Mouse (Mus musculus) erythroblast, embryonic 14.5 days (primary cell): ENCODE measurements around the gene Vwa2. TPM values are rescaled to one million over a fixed set of nuclear protein-coding genes. Genes with fewer than 3 reads are reported as not detected.

ENCODE experiments used
- H3K27me3 ChIP-seq: 2 replicates; pipeline ENCODE4 v1.6.1; 2012; ENCODE audit warnings: inconsistent platforms; ENCODE audit not compliant: control insufficient read depth
- H3K36me3 ChIP-seq: 2 replicates; pipeline ENCODE4 v1.6.1; 2012; ENCODE audit warnings: mild to moderate bottlenecking, inconsistent platforms; ENCODE audit not compliant: control insufficient read depth
- H3K4me1 ChIP-seq: 2 replicates; pipeline ENCODE4 v1.6.1; 2012; ENCODE audit warnings: inconsistent platforms; ENCODE audit not compliant: control insufficient read depth
- H3K4me3 ChIP-seq: replicated peaks from 2 replicates; pipeline ENCODE3; 2012; ENCODE audit warnings: moderate library complexity, mild to moderate bottlenecking, inconsistent platforms
- H3K9me3 ChIP-seq: 2 replicates; pipeline ENCODE4 v1.6.1; 2012; ENCODE audit warnings: low read length, inconsistent platforms, mixed read lengths; ENCODE audit not compliant: control insufficient read depth
- GATA1 ChIP-seq: IDR thresholded peaks from 2 replicates; pipeline ENCODE4 v1.6.1; 2012; ENCODE audit warnings: low read length, inconsistent platforms, mixed read lengths
- TAL1 ChIP-seq: IDR thresholded peaks from 3 replicates; pipeline ENCODE4 v1.6.1; 2012; ENCODE audit warnings: low read length, inconsistent platforms, mixed read lengths
- polyA plus RNA-seq: library from polyadenylated mRNA; stranded (reverse); fragments of >175 nt; gene quantifications from 2 replicates; pipeline ENCODE4 v1.2.3, GENCODE M21; 2012

Gene Vwa2
- not detected in 2 replicates for polyA plus RNA-seq

DNA sequence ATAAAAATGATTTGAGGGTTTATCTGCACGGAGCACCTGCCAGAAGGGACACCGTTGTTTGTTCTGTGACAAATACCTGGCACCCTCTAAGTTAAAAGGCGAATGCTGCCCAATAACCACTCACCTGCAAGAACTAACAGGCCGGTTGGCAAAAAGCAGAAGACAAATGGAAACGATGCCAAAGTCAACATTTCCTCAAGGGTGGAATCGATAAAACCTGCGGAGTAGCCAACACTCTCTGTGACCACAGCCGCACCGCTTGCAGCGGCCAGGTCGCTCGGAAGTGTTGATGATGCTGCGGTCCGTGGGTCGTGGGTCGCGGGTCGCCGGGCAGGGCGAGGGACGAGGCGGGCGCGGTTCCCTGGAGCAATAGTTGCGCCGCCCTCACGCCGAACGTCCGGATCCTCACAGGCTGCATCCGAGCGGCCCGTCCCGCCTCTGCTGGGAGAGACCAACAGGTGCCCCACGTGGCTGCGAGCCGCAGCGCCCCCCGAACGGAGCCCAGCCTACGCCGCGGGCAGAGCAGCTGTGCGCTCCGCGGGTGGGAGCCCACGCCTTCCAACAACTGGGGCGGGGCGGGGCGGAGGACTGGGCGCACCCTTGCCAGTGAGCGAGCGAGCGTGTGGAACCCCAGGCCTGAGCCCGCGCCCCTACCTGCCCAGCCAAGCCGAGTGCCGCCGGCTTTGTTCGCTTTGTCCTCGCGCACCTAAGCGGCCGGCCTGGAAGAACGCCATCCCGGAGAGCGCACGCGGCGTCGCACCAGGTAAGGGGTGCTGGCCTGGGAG lies at the start of gene Vwa2:
Gene Vwa2, plus strand, starts transcription at position 434 of the 785 bp plus-strand sequence.
- H3K27me3 ChIP-seq = peaks cover 72% of the 10 kb centered on the region
- no peaks in the 10 kb centered on the region for H3K4me1 ChIP-seq
- no peaks in the 10 kb centered on the region for H3K36me3 ChIP-seq
- TF ChIP-seq TAL1 (no peak), GATA1 (no peak)
- no peak within 1 kb of the TSS for H3K4me3 ChIP-seq
- no peaks in the 10 kb centered on the region for H3K9me3 ChIP-seq

DNA sequence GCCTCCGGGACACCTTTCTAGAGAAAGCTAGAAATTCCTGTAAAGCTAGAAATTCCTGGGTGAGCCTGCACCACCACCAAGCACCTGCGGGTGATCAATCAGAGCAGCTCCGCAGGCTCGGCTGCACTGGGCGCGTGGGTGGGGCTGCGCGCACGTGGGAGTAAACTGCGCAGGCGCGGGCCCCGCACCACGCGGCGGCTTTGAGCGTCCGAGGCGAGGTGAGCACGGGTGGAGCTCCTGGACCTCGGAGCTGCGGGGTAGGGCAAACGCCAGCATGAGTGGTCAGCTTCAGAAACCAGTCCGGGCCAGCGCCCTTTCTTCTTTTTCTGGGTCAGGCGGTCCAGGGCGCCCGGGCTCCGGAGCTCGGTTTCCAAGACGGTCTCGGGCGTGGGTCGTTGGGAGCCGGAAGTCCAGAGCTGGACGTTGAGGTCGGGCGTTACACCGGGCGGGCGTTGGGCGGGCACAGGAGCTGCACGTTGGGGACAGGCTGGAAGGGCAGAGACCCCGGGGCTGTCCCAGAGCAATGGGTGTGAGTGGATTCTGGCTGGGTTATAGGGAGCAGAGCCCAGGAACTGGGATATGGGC lies 47.9 kb upstream of the Vwa2 start, which contains the start of gene Tdrd1:
Gene Tdrd1, plus strand, starts transcription at position 163 of the 585 bp plus-strand sequence.
- Histone ChIP-seq H3K9me3 (0 out of 2 replicates have a peak, but pooled peaks cover 2% of the 10 kb centered on the region), H3K27me3 (peaks cover 42% of the 10 kb centered on the region), H3K4me1 (peaks cover 12% of the 10 kb centered on the region), H3K36me3 (no peaks in the 10 kb centered on the region), H3K4me3 (no peak within 1 kb of the TSS)
- TF ChIP-seq GATA1 (no peak), TAL1 (no peak)

DNA sequence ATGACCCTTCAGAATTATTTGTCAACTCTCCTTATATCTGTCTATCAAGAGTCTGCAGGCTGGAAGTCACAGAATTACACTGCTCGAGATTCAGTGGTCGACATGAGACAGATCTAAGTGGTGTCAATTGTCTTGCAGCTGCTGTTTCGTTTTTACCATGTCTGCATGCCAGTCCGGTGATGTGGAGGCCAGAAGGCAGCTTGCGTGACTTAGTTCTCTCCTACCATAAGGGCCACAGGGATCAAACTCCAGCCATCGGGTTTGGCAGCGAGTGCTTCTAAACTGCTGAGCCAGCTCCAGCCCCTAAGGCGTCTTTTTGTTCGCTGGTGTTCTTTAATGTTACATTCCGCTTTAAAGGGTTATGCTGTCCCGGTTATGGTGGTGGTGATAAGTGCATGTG lies 45.7 kb upstream of the Vwa2 start:
- no peaks in the 10 kb centered on the region for H3K4me1 ChIP-seq
- H3K27me3 ChIP-seq = peaks cover 40% of the 10 kb centered on the region
- H3K36me3 ChIP-seq = no peaks in the 10 kb centered on the region
- 0 out of 2 replicates have a peak, but pooled peaks cover 2% of the 10 kb centered on the region for H3K9me3 ChIP-seq
- TF ChIP-seq TAL1 (no peak), GATA1 (no peak)
- no peak overlapping the region for H3K4me3 ChIP-seq

DNA sequence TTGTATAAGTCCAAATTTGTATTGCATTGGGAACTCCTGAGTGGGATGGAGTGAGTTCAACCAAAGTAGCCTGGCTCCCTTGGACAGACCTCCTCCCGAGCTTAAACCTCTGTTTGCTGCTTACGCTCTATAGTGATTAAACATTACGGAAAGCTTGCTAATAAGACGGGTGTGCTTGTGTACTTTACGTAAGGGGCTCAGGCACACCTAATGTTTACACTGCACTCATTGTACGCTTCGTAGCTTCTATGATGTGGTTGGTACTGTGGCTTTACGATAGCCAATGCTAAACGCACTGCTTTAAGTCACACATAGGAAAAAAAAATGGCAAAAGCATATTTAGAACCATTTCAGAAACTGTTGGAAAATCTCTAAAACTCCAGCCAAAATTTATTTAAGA lies 44.8 kb upstream of the Vwa2 start:
- Histone ChIP-seq H3K36me3 (no peaks in the 10 kb centered on the region), H3K27me3 (peaks cover 33% of the 10 kb centered on the region), H3K4me1 (no peaks in the 10 kb centered on the region), H3K4me3 (no peak overlapping the region), H3K9me3 (0 out of 2 replicates have a peak, but pooled peaks cover 2% of the 10 kb centered on the region)
- no peak for TF ChIP-seq TAL1
- no peak for TF ChIP-seq GATA1

DNA sequence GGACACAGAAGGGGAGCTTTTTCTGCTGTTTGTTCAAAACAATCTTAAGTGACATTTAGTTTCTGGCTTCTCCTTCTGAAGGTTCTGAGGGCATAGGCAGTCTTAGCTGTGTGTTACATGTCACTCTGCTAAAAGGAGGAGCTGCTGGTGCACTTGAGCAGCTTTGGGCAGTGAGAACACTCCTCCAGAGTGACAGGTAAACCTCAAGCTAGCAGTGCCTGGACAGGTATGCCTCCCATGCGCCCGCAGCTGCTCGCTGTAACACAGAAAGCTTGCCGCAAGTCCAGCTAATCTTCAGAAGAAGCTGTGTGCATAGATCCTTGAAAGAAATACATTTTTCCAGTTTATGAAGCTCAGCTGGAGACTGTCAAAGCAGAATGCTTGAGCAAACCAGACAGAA lies 43.9 kb upstream of the Vwa2 start:
- Histone ChIP-seq H3K27me3 (peaks cover 27% of the 10 kb centered on the region), H3K9me3 (0 out of 2 replicates have a peak, but pooled peaks cover 2% of the 10 kb centered on the region)

DNA sequence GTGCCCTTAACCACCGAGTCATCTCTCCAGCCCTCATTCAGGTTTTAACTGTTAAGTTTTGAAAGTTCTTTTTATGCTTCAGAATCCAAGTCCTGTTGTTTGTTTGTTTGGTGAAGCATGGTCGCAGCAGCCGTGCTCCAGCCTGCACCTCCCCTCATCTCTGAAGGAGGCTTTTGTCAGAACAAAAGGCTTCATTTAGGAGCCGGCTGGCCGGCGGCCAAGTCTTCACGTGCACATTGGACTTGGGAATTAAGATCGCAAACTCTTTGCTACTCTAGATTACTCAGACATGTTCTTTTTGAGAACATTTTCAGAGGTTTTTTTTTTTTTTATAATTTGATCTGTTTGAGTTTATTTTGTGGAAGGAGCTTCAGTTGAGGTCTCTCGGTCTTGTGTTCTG lies 38.7 kb upstream of the Vwa2 start:
- no peaks in the 10 kb centered on the region for H3K9me3 ChIP-seq
- H3K4me3 ChIP-seq = no peak overlapping the region
- peaks cover 3% of the 10 kb centered on the region for H3K27me3 ChIP-seq
- TF ChIP-seq TAL1 (no peak), GATA1 (no peak)
- no peaks in the 10 kb centered on the region for H3K36me3 ChIP-seq
- H3K4me1 ChIP-seq = no peaks in the 10 kb centered on the region

More for the DNA sequence above, 43.9 kb upstream of the Vwa2 start:
- TF ChIP-seq GATA1 (no peak), TAL1 (no peak)
- H3K4me1 ChIP-seq = no peaks in the 10 kb centered on the region
- H3K4me3 ChIP-seq = no peak overlapping the region
- H3K36me3 ChIP-seq = no peaks in the 10 kb centered on the region

DNA sequence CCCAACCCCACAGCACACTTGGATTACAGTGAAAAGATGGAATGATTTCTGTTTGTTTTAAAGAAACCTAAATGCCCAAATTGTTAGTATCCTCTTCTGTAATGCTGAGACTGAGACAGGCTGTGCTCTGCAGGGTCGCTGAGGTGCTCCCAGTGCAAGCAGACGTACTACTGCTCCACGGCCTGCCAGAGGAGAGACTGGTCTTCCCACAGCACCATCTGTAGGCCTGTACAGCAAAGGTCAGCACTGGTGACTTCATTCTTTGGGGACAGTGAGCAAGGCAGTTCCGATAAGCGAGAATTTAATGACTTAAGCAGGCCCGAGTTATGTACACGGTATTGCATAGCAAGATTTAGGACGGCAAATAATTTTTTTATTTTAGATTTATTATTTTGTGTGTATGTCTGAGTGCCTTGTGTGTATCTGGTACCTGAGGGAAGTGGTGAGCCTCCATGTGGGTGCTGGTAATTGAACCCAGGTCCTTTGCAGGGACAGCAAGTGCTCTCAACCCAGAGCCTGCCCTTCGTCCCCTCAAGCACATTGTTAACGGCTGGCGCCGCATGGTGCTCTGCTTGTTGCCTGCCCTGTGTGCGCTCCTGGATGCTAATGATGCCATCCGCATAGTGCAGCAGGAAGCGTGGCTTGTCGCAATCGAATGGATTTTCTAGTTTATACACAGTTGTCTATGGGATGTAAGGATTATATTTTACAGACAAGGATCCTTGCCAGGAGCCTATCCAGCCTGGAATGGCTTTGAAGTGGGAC lies 34.9 kb upstream of the Vwa2 start:
- Histone ChIP-seq H3K4me1 (no peaks in the 10 kb centered on the region), H3K36me3 (no peaks in the 10 kb centered on the region), H3K4me3 (no peak overlapping the region), H3K9me3 (no peaks in the 10 kb centered on the region), H3K27me3 (no peaks in the 10 kb centered on the region)
- TF ChIP-seq GATA1 (no peak), TAL1 (no peak)

DNA sequence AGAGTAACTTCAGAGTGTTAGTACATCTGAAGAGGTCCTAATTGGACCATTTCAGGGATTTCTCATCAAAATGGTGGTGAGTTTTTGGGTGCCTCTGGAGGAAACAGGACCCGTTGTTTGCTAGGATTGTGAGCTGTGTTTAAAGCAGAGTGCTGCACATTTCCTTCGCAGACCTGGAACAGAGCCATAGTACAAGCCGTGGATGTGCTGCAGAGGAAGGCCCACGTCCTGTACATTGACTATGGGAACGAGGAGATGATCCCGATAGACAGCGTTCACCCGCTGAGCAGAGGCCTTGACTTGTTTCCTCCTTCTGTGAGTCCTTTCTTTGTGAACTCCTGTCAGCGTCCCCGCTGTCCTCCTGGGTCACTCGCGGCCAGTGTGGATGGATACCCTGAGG lies 31.1 kb upstream of the Vwa2 start:
- Histone ChIP-seq H3K9me3 (peaks cover 4% of the 10 kb centered on the region), H3K4me3 (no peak overlapping the region), H3K4me1 (no peaks in the 10 kb centered on the region), H3K36me3 (no peaks in the 10 kb centered on the region), H3K27me3 (no peaks in the 10 kb centered on the region)
- TF ChIP-seq GATA1 (no peak), TAL1 (no peak)

DNA sequence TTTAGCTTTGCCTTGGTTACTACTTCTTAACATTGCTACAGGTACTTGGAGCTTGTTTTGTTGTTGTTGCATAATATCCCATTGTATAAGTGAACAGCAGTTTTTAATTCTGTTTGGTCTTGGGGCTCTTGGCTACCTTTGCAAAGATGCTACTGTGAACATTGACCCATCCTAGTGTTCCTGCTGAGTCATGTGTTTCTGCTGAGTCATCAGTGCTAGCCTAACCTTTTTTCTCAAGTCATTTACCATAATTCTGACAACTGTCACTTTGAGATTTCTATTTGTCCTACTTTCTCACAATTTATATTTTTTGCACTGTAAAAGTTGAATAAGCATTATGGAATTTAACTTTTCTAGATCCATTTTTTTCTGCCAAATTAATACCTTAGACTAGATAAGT lies 21.5 kb upstream of the Vwa2 start:
- TF ChIP-seq TAL1 = no peak
- no peak for TF ChIP-seq GATA1
- Histone ChIP-seq H3K36me3 (no peaks in the 10 kb centered on the region), H3K9me3 (no peaks in the 10 kb centered on the region), H3K4me1 (peaks cover 9% of the 10 kb centered on the region), H3K4me3 (no peak overlapping the region), H3K27me3 (no peaks in the 10 kb centered on the region)
